Mouse (Mus musculus): ENCODE data around the gene Ltbp2. TPM values are rescaled to one million over a fixed set of nuclear protein-coding genes. Genes with fewer than 3 reads are reported as not detected.

The Ltbp2 gene
- 5.3 and 6.6 TPM in 2 replicates for polyA plus RNA-seq (2012; rRNA removed; ENCODE audit: low replicate concordance)

DNA sequence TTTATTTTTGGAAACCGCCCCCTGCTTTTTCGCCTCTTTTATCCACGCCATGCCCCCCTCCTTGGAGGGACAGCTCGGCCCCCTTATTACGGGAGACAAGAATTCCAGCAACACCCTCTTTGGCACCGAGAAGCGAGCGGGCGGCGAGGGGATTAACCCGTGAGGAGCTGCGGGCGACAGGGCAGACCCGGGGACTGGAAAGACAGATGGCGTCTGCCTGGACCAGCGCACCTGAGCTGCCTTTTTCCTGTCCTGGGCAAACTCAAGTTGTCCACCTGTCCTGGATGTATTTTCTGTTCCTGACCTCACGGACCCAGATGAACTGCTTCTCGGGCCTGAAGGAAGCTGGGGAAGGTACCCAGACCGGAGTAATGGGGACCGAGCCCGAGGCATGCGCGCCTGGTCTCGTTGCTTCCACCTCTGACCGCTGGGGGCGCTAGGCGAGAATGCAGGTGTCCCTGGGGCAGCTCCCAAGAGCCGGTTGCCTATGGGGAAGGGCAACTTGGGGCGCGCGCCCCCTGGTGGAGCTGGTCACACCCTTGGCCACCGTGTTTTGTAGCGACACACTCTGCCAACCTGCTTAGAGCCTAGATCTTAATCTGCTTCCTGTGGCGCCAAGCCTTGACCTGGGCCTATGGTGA is at the start of gene Ltbp2:
Gene Ltbp2 (minus strand): TSS at position 52 of the 641 bp plus-strand sequence.

DNA sequence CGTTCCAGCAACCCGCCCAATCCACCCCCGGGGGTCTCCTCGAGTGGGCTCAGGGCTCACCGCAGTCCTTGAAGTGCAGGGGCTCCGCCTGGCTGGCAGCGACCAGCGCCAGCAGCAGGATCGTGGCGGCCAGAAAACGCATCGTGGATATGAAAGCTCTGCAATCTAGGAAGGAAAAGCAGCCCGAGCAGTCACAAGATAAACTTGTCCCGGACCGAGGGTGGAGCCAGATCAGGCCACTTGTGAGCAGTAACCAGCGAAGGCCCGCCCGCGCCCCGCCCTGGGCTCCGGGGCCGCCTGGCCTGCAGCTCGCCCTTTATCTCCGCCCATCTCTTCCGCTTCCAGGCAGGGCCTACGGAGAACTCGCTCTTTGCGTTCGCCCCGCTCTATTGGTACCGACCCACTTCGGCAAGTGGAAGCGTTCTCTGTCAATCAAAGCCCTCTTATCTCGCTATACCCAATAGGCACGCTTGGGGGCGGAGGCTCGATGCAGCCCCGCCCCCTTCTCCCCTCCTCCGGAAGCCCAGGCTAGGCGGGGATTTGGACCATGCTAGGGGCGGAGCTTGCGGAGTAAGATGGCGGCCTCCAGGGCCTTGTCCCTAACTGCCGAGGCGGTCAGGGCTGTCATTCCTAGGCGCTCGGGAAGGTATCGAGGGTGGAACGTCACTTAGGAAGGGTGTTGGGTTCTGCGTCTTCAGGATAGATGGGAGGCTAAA is 103.4 kb downstream of the Ltbp2 start, which contains the start of the genes Npc2 and Isca2:
Gene Npc2 (minus strand): TSS at position 427 of the 716 bp plus-strand sequence.
Gene Isca2 (plus strand): TSS at position 526 of the 716 bp plus-strand sequence.

Other genes starting within 250 kb of the Ltbp2 start
- not detected in 2 replicates for gene Vrtn, start 235.5 kb downstream of the Ltbp2 start, polyA plus RNA-seq (2012; rRNA removed; ENCODE audit: low replicate concordance)
- gene Syndig1l, start 177.7 kb downstream of the Ltbp2 start, polyA plus RNA-seq (2012; rRNA removed; ENCODE audit: low replicate concordance) = not detected in 2 replicates
- gene Npc2, start 103.4 kb downstream of the Ltbp2 start, polyA plus RNA-seq (2012; rRNA removed; ENCODE audit: low replicate concordance) = 77.3 and 98.9 TPM in 2 replicates
- 30.4 and 34.3 TPM in 2 replicates for gene Isca2, start 103.3 kb downstream of the Ltbp2 start, polyA plus RNA-seq (2012; rRNA removed; ENCODE audit: low replicate concordance)
- 7.4 and 14.4 TPM in 2 replicates for gene Fcf1, start 94.4 kb upstream of the Ltbp2 start, polyA plus RNA-seq (2012; rRNA removed; ENCODE audit: low replicate concordance)
- gene Arel1, start 94.4 kb upstream of the Ltbp2 start, polyA plus RNA-seq (2012; rRNA removed; ENCODE audit: low replicate concordance) = 14.7 and 15.0 TPM in 2 replicates
- 5.9 and 7.8 TPM in 2 replicates for gene Ylpm1, start 119.8 kb upstream of the Ltbp2 start, polyA plus RNA-seq (2012; rRNA removed; ENCODE audit: low replicate concordance)
- gene Prox2, start 234.2 kb upstream of the Ltbp2 start, polyA plus RNA-seq (2012; rRNA removed; ENCODE audit: low replicate concordance) = 0.62 and 0.65 TPM in 2 replicates
- 125 and 138 TPM in 2 replicates for gene Dlst, start 234.3 kb upstream of the Ltbp2 start, polyA plus RNA-seq (2012; rRNA removed; ENCODE audit: low replicate concordance)

Measured in duodenum, adult 2 months (tissue).